35 mouse cellular contexts compared by ENCODE assay signal in the genomic region with DNA sequence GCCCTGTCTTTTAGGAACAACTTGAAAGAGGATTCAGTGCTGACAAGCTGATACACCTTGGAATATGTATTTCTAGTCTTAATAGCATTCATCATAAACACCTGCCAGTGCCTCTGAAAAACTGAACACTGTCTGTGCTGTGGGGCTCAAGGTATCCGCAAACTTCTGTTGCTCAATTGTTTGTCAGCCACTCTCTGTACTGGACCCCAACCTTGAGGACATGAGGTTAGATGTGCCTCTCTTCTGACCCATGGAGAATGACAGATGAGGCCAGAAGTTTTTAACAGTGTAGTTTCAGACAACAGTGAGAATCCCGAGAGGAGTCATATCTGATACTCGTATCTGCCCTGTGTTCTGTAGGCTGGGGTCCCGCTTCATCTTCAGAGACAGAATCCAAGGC.
"Had no signal": no experiment of that assay in that cellular context is flagged by ENCODE, and none has a peak within 500 bp of the region (broad histone marks: within the 10 kb centered on the region; RNA-seq: fewer than 3 reads in every experiment).

No protein-coding gene starts in this region.

- H3K27ac ChIP-seq: heart, adult 2 months; heart, embryonic 10.5 days; heart, embryonic 13.5 days; heart, embryonic 15.5 days; hindbrain, embryonic 10.5 days; hindbrain, embryonic 12.5 days; hindbrain, embryonic 13.5 days; hindbrain, embryonic 14.5 days; hindbrain, embryonic 15.5 days; hindbrain, postnatal 0 days; intestine, embryonic 15.5 days; kidney, embryonic 15.5 days; kidney, postnatal 0 days; layer of hippocampus, adult 2 months had no signal

- H3K4me1 ChIP-seq: hindbrain, embryonic 10.5 days; hindbrain, embryonic 12.5 days; hindbrain, embryonic 15.5 days had no signal

- H3K36me3 ChIP-seq: heart, embryonic 10.5 days; heart, embryonic 12.5 days; heart, embryonic 13.5 days; heart, embryonic 15.5 days; hindbrain, embryonic 10.5 days; hindbrain, embryonic 12.5 days; hindbrain, embryonic 13.5 days; hindbrain, embryonic 15.5 days; intestine, embryonic 15.5 days; kidney, embryonic 15.5 days had no signal

- H3K4me3 ChIP-seq: heart, adult 2 months; heart, embryonic 10.5 days; heart, embryonic 12.5 days; heart, embryonic 13.5 days; heart, embryonic 15.5 days; hindbrain, embryonic 10.5 days; hindbrain, embryonic 12.5 days; hindbrain, embryonic 13.5 days; hindbrain, embryonic 15.5 days; intestine, embryonic 15.5 days; kidney, embryonic 15.5 days; layer of hippocampus, adult 2 months had no signal

- ATAC-seq: hindbrain, embryonic 16.5 days; hindbrain, postnatal 0 days; inflammation-experienced regulatory T-cells, adult 6 months; intestine, embryonic 15.5 days; intestine, embryonic 16.5 days; intestine, postnatal 0 days had no signal

- H3K4me2 ChIP-seq: heart, embryonic 11.5 days; heart, embryonic 12.5 days; heart, embryonic 13.5 days; heart, embryonic 15.5 days; hindbrain, embryonic 12.5 days; hindbrain, embryonic 13.5 days; hindbrain, embryonic 14.5 days; hindbrain, embryonic 15.5 days; intestine, embryonic 15.5 days; kidney, embryonic 15.5 days had no signal

- H3K9me3 ChIP-seq: heart, embryonic 10.5 days; heart, embryonic 12.5 days; heart, embryonic 13.5 days; heart, embryonic 15.5 days; hindbrain, embryonic 10.5 days; hindbrain, embryonic 12.5 days; hindbrain, embryonic 13.5 days; hindbrain, embryonic 15.5 days; intestine, embryonic 15.5 days; kidney, embryonic 15.5 days had no signal

- DNase-seq: heart, adult 2 months; heart, postnatal 10 days; heart, postnatal 14 days; heart, postnatal 36 days; heart, postnatal 4 days; kidney, adult 11 months; kidney, adult 18-20 months; kidney, adult 2 months; kidney, adult 8-10 months; kidney, adult 9 months; kidney, postnatal 10 days; kidney, postnatal 14 days; kidney, postnatal 25 days; kidney, postnatal 36 days; kidney, postnatal 4 days; layer of hippocampus, adult 9-11 months had no signal

- H3K9ac ChIP-seq: heart, embryonic 12.5 days; heart, embryonic 13.5 days; heart, embryonic 15.5 days; hindbrain, embryonic 12.5 days; hindbrain, embryonic 13.5 days; hindbrain, embryonic 14.5 days; hindbrain, embryonic 15.5 days; intestine, embryonic 15.5 days; kidney, embryonic 15.5 days had no signal

- H3K27me3 ChIP-seq: heart, embryonic 12.5 days; heart, embryonic 13.5 days; heart, embryonic 15.5 days; hindbrain, embryonic 12.5 days; hindbrain, embryonic 13.5 days; hindbrain, embryonic 15.5 days; intestine, embryonic 15.5 days; kidney, embryonic 15.5 days had no signal
